Mouse (Mus musculus): ENCODE results near the gene Rasl12. TPM values are rescaled to one million over a fixed set of nuclear protein-coding genes. Genes with fewer than 3 reads are reported as not detected.

The Rasl12 gene
- total and polyA plus RNA-seq, 3 experiments = 0.13 TPM; not detected in 2

DNA sequence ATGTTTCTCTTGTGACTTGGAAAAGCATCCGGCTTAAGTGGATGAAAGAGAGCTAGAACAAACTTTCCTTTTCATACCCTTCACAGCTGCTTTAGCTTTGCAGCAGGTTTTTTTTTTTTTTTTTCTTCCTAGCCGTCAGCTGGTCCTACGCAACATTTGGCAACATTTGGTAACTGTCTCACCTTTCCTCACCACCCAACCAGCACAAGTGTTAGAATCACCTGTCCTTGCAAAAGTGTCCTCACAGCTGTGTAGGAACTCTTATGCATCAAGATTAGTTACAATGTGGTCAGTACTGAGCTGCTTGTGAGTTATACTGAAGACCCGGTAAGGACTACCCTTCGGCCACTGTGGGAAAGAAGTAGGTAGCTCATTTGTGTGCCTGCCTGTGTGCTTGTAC is 64.2 kb downstream of the Rasl12 start:
- no peak overlapping the region; the same call in 1 of the 2 replicates for H3K9ac ChIP-seq (ENCODE audit: insufficient read depth, low read depth)
- H3K79me2 ChIP-seq (replicated peaks; ENCODE audit: control insufficient read depth, extremely low read depth, insufficient read depth, poor library complexity, severe bottlenecking) = peaks cover 10% of the 10 kb centered on the region
- DNase-seq (ENCODE audit: extremely low read depth) = no peak
- peaks cover 5% of the 10 kb centered on the region for H3K9me3 ChIP-seq (replicated peaks; ENCODE audit: low read length)
- no peak overlapping the region for H3K4me2 ChIP-seq (ENCODE audit: insufficient read depth, low read depth, poor library complexity, severe bottlenecking)
- H3K4me3 ChIP-seq (replicated peaks in 1 of 3; ENCODE audit: low read depth in 2 of 3, low read length in 2 of 3, poor library complexity in 1 of 3) = no peak overlapping the region
- dilution Hi-C loops (cut with MboI; ENCODE audit: extremely low pct_ligation_motif_present, extremely low pct_unique_long_range_greater_than_20kb, low sequenced_read_pairs) (no loop called here), in situ Hi-C loops (cut with MboI; ENCODE audit: low pct_ligation_motif_present, low pct_unique_long_range_greater_than_20kb, low sequenced_read_pairs) (no loop called here)
- H3K27me3 ChIP-seq (replicated peaks) = no peaks in the 10 kb centered on the region
- no peak overlapping the region for H3K27ac ChIP-seq (ENCODE audit: insufficient read depth, low read depth)
- TF ChIP-seq USF1 (IDR thresholded peaks at IDR 0.05; ENCODE audit: low read depth, low read length) (no peak), MYC (IDR thresholded peaks at IDR 0.05; ENCODE audit: low read depth, low read length) (no peak), ZNF384 (IDR thresholded peaks at IDR 0.05; ENCODE audit: low read depth, low read length) (peak; percentile 42; the same call in 1 of the 2 replicates), CHD1 (IDR thresholded peaks at IDR 0.05; ENCODE audit: low read depth, low read length) (no peak), UBTF (IDR thresholded peaks at IDR 0.05; ENCODE audit: low read depth, low read length) (no peak)
- peaks cover 15 to 32% of the 10 kb centered on the region in 2 experiments for H3K36me3 ChIP-seq (replicated peaks in 1 of 2; ENCODE audit: control insufficient read depth in 1 of 2, insufficient read depth in 1 of 2, low read length in 1 of 2)
- peaks cover 5 to 25% of the 10 kb centered on the region in 2 experiments for H3K4me1 ChIP-seq (ENCODE audit: control insufficient read depth in 1 of 2, insufficient read depth in 2 of 2)

- TF ChIP-seq CTCF (conservative IDR thresholded peaks at IDR 0.05 in 1 of 2, IDR thresholded peaks at IDR 0.05 in 1 of 2; ENCODE audit: low read depth in 2 of 2, low read length in 2 of 2) (no peak), ZNF384 (IDR thresholded peaks at IDR 0.05; ENCODE audit: low read depth, low read length) (no peak), BHLHE40 (IDR thresholded peaks at IDR 0.05; ENCODE audit: low read depth, low read length) (no peak), RAD21 (IDR thresholded peaks at IDR 0.05; ENCODE audit: low read depth, low read length) (no peak), CHD2 (IDR thresholded peaks at IDR 0.05; ENCODE audit: low read length) (no peak), CHD1 (IDR thresholded peaks at IDR 0.05; ENCODE audit: low read depth, low read length) (no peak), RCOR1 (conservative IDR thresholded peaks at IDR 0.05; ENCODE audit: low read depth, low read length) (no peak), NRF1 (IDR thresholded peaks at IDR 0.05; ENCODE audit: low read depth, low read length) (no peak), UBTF (IDR thresholded peaks at IDR 0.05; ENCODE audit: low read depth, low read length) (no peak), MYC (IDR thresholded peaks at IDR 0.05; ENCODE audit: low read depth, low read length) (no peak), TBP (conservative IDR thresholded peaks at IDR 0.05; ENCODE audit: low read depth, low read length) (no peak), MAX (IDR thresholded peaks at IDR 0.05; ENCODE audit: low read length) (no peak), MAFK (IDR thresholded peaks at IDR 0.05; ENCODE audit: insufficient replicate concordance, low read length) (no peak), POLR2AphosphoS2 (IDR thresholded peaks at IDR 0.05; ENCODE audit: low read depth, low read length) (no peak), ETS1 (conservative IDR thresholded peaks at IDR 0.05; ENCODE audit: low read depth, low read length) (no peak), MXI1 (IDR thresholded peaks at IDR 0.05; ENCODE audit: low read depth, low read length) (no peak), EP300 (IDR thresholded peaks at IDR 0.05; ENCODE audit: low read length) (no peak), KAT2A (IDR thresholded peaks at IDR 0.05; ENCODE audit: insufficient replicate concordance, low read length) (no peak), HCFC1 (IDR thresholded peaks at IDR 0.05; ENCODE audit: low read depth, low read length) (no peak), ZKSCAN1 (IDR thresholded peaks at IDR 0.05; ENCODE audit: borderline replicate concordance, low read depth, low read length) (no peak)
- Histone ChIP-seq H3K27ac (ENCODE audit: insufficient read depth, low read depth) (no peak overlapping the region), H3K4me1 (ENCODE audit: control insufficient read depth in 1 of 2, insufficient read depth in 2 of 2) (peaks cover 8 to 31% of the 10 kb centered on the region in 2 experiments), H3K36me3 (replicated peaks in 1 of 2; ENCODE audit: control insufficient read depth in 1 of 2, insufficient read depth in 1 of 2, low read length in 1 of 2) (peaks cover 19 to 45% of the 10 kb centered on the region in 2 experiments), H3K4me3 (replicated peaks in 1 of 3; ENCODE audit: low read depth in 2 of 3, low read length in 2 of 3, poor library complexity in 1 of 3) (no peak overlapping the region), H3K4me2 (ENCODE audit: insufficient read depth, low read depth, poor library complexity, severe bottlenecking) (no peak overlapping the region), H3K9me3 (replicated peaks; ENCODE audit: low read length) (peaks cover 5% of the 10 kb centered on the region), H3K79me2 (replicated peaks; ENCODE audit: control insufficient read depth, extremely low read depth, insufficient read depth, poor library complexity, severe bottlenecking) (peaks cover 10% of the 10 kb centered on the region), H3K27me3 (replicated peaks) (no peaks in the 10 kb centered on the region), H3K9ac (ENCODE audit: insufficient read depth, low read depth) (no peak overlapping the region)
- no peak for DNase-seq (ENCODE audit: extremely low read depth)
- dilution Hi-C loops (cut with MboI; ENCODE audit: extremely low pct_ligation_motif_present, extremely low pct_unique_long_range_greater_than_20kb, low sequenced_read_pairs) (no loop called here), in situ Hi-C loops (cut with MboI; ENCODE audit: low pct_ligation_motif_present, low pct_unique_long_range_greater_than_20kb, low sequenced_read_pairs) (no loop called here)
Measured at GRCm38 (mm10) chr9:65464161-65464560, 65.9 kb downstream of the Rasl12 start.

Other genes with a start within 250 kb of the Rasl12 start
- gene Parp16, start 203.2 kb upstream of the Rasl12 start, total RNA-seq (2012; rRNA removed) = 1.3 and 1.7 TPM in 2 replicates
- 0.44 and 0.46 TPM in 2 replicates for gene Parp16, start 203.2 kb upstream of the Rasl12 start, total RNA-seq (2014; rRNA removed)
- gene Parp16, start 203.2 kb upstream of the Rasl12 start, polyA plus RNA-seq (2012; ENCODE audit: insufficient read length, low read depth) = 0.81 and 0.94 TPM in 2 replicates
- not detected in 2 replicates for gene Cilp, start 133.3 kb upstream of the Rasl12 start, total RNA-seq (2012; rRNA removed)
- not detected in 2 replicates for gene Cilp, start 133.3 kb upstream of the Rasl12 start, total RNA-seq (2014; rRNA removed)
- gene Cilp, start 133.3 kb upstream of the Rasl12 start, polyA plus RNA-seq (2012; ENCODE audit: insufficient read length, low read depth) = not detected in 2 replicates
- 31.1 and 31.8 TPM in 2 replicates for gene Clpx, start 104.2 kb upstream of the Rasl12 start, total RNA-seq (2012; rRNA removed)
- gene Clpx, start 104.2 kb upstream of the Rasl12 start, total RNA-seq (2014; rRNA removed) = 45.6 and 51.4 TPM in 2 replicates
- 34.5 TPM in 2 replicates for gene Clpx, start 104.2 kb upstream of the Rasl12 start, polyA plus RNA-seq (2012; ENCODE audit: insufficient read length, low read depth)
- 14.5 and 16.3 TPM in 2 replicates for gene Pdcd7, start 52.4 kb upstream of the Rasl12 start, total RNA-seq (2012; rRNA removed)
- 12.8 and 13.1 TPM in 2 replicates for gene Pdcd7, start 52.4 kb upstream of the Rasl12 start, total RNA-seq (2014; rRNA removed)
- gene Pdcd7, start 52.4 kb upstream of the Rasl12 start, polyA plus RNA-seq (2012; ENCODE audit: insufficient read length, low read depth) = 20.6 and 24.0 TPM in 2 replicates
- 0.13 TPM in 1 of 2 replicates, not detected in the other for gene Ubap1l, start 37.5 kb upstream of the Rasl12 start, total RNA-seq (2012; rRNA removed)
- not detected in 2 replicates for gene Ubap1l, start 37.5 kb upstream of the Rasl12 start, total RNA-seq (2014; rRNA removed)
- gene Ubap1l, start 37.5 kb upstream of the Rasl12 start, polyA plus RNA-seq (2012; ENCODE audit: insufficient read length, low read depth) = not detected in 2 replicates
- gene Kbtbd13, start 6.9 kb upstream of the Rasl12 start, total RNA-seq (2012; rRNA removed) = not detected in 2 replicates
- not detected in 2 replicates for gene Kbtbd13, start 6.9 kb upstream of the Rasl12 start, total RNA-seq (2014; rRNA removed)
- gene Kbtbd13, start 6.9 kb upstream of the Rasl12 start, polyA plus RNA-seq (2012; ENCODE audit: insufficient read length, low read depth) = not detected in 2 replicates
- not detected in 2 replicates for gene Slc51b, start 24.4 kb downstream of the Rasl12 start, total RNA-seq (2012; rRNA removed)
- gene Slc51b, start 24.4 kb downstream of the Rasl12 start, total RNA-seq (2014; rRNA removed) = not detected in 2 replicates
- not detected in 2 replicates for gene Slc51b, start 24.4 kb downstream of the Rasl12 start, polyA plus RNA-seq (2012; ENCODE audit: insufficient read length, low read depth)
- gene Mtfmt, start 37.3 kb downstream of the Rasl12 start, total RNA-seq (2012; rRNA removed) = 18.1 and 21.3 TPM in 2 replicates
- 23.9 and 26.3 TPM in 2 replicates for gene Mtfmt, start 37.3 kb downstream of the Rasl12 start, total RNA-seq (2014; rRNA removed)
- 26.2 and 26.3 TPM in 2 replicates for gene Mtfmt, start 37.3 kb downstream of the Rasl12 start, polyA plus RNA-seq (2012; ENCODE audit: insufficient read length, low read depth)
- gene Spg21, start 62.4 kb downstream of the Rasl12 start, total RNA-seq (2012; rRNA removed) = 40.4 and 43.2 TPM in 2 replicates
- 131 and 136 TPM in 2 replicates for gene Spg21, start 62.4 kb downstream of the Rasl12 start, total RNA-seq (2014; rRNA removed)
- 43.4 and 48.9 TPM in 2 replicates for gene Spg21, start 62.4 kb downstream of the Rasl12 start, polyA plus RNA-seq (2012; ENCODE audit: insufficient read length, low read depth)
- gene Ankdd1a, start 121.7 kb downstream of the Rasl12 start, total RNA-seq (2012; rRNA removed) = not detected in 2 replicates
- not detected in 2 replicates for gene Ankdd1a, start 121.7 kb downstream of the Rasl12 start, total RNA-seq (2014; rRNA removed)
- gene Ankdd1a, start 121.7 kb downstream of the Rasl12 start, polyA plus RNA-seq (2012; ENCODE audit: insufficient read length, low read depth) = not detected in 2 replicates
- 13.9 and 16.8 TPM in 2 replicates for gene Plekho2, start 181.5 kb downstream of the Rasl12 start, total RNA-seq (2012; rRNA removed)
- gene Plekho2, start 181.5 kb downstream of the Rasl12 start, total RNA-seq (2014; rRNA removed) = 7.2 and 7.9 TPM in 2 replicates
- gene Plekho2, start 181.5 kb downstream of the Rasl12 start, polyA plus RNA-seq (2012; ENCODE audit: insufficient read length, low read depth) = 33.8 and 37.1 TPM in 2 replicates
- 12.2 and 15.7 TPM in 2 replicates for gene Pif1, start 188.7 kb downstream of the Rasl12 start, total RNA-seq (2012; rRNA removed)
- 11.2 and 13.3 TPM in 2 replicates for gene Pif1, start 188.7 kb downstream of the Rasl12 start, total RNA-seq (2014; rRNA removed)
- 12.3 and 14.5 TPM in 2 replicates for gene Pif1, start 188.7 kb downstream of the Rasl12 start, polyA plus RNA-seq (2012; ENCODE audit: insufficient read length, low read depth)
- gene Rbpms2, start 231.1 kb downstream of the Rasl12 start, total RNA-seq (2012; rRNA removed) = 0.13 TPM in 1 of 2 replicates, not detected in the other
- not detected in 2 replicates for gene Rbpms2, start 231.1 kb downstream of the Rasl12 start, total RNA-seq (2014; rRNA removed)
- 0.34 and 0.95 TPM in 2 replicates for gene Rbpms2, start 231.1 kb downstream of the Rasl12 start, polyA plus RNA-seq (2012; ENCODE audit: insufficient read length, low read depth)

Measured in CH12.LX (cell line).